Mouse (Mus musculus) NIH3T3 (cell line): ENCODE results near the gene Slc25a22.

Experiments used
- DNase-seq: peaks from one replicate; pipeline ENCODE4 v3.0.0-alpha.2; 2012; ENCODE audit warnings: low read depth

Gene Slc25a22

GRCm38 (mm10) chr7:141472226-141472625 lies 34.5 kb upstream of the Slc25a22 start:
- DNase-seq, result no peak

DNA sequence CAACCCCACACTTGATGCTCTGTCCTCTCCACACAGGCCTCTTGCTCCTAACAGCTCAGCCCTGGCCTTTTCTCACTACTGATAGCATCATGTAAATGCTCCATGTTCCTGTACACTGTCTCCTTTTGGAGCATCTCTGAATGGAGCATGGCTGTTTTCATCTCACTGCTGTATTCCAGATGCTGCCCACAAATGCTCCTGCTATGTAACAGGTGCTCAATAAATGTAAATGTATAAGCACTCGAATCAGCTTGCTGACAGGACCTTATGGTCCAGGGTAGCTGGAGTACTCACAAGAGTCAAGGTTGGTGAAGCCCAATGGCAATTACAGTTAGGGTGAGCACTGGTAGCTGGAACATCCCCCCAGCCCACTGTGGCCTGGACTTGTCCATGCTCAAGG lies 33.5 kb upstream of the Slc25a22 start:
- DNase-seq, result no peak

DNA sequence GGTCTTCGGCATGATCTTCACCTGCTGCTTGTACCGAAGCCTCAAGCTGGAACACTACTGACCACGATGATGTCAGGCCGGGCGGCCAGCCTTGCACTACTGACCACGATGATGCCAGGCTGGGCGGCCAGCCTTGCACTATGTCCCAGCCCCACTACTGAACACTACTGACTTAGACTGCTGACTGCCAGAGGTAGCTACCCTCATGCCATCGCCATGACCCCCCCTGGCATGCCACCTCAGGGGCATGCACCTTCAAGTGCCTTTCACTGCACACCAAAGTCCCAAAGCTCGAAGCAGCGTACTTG lies 32.9 kb upstream of the Slc25a22 start:
- DNase-seq, result no peak

- DNase-seq, result no peak
Measured at GRCm38 (mm10) chr7:141469901-141470636, 32.4 kb upstream of the Slc25a22 start.

DNA sequence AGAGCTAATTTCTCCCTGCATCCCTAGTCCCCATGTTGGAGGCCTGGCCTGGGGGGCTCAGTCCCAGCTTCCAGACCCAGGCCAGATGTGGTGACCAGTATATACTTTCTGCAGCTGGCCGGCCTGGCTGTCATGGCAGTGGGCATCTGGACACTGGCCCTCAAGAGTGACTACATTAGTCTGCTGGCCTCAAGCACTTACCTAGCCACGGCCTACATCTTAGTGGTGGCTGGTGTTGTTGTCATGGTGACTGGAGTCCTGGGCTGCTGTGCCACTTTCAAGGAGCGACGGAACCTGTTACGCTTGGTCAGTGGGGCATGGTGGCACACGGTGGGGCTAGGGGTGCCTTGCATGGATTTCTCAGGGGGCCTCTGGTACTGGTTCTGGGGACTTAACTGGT lies 31.7 kb upstream of the Slc25a22 start:
- no peak for DNase-seq

DNA sequence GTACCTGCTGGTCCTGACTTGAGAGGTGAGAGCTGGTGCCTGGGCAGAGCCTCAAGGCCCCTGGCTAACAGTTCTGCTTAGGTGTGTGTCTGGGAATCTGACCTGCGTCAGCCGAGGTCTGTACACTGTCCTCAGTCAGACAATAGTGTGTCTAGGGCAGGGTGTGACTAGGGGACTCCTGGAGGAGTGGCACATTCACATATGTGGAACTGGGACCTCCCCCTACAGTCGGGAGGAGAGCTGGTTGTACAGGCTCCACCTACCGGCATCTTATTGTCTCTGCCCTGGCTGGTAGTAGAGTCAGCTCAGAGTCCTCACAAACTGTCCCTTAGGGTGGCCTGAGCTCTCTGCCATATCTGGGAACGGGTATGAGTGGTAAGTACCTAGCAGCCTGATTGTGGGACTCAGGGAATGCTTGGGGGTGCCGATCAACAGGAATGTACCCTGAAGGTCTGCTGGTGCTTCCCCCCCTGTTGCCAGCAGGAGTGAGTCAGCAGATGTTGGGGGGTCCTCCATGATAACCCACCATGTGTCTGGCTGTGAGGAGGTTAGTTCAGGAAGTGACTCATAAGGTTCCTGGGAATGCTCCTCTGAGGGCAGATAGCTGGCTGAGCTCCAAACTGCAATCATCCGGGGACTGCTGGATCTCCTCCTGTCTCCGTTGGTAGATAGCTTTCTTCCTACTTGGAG lies 31.0 kb upstream of the Slc25a22 start:
- peak; percentile 85 for DNase-seq

- peak; percentile 64 for DNase-seq
Measured at GRCm38 (mm10) chr7:141468164-141468521, 30.5 kb upstream of the Slc25a22 start.

GRCm38 (mm10) chr7:141467230-141468030 lies 29.7 kb upstream of the Slc25a22 start, which contains the start of gene Cd151:
Cd151 (plus strand) TSS chr7:141467392.
- peak; percentile 94 for DNase-seq

DNA sequence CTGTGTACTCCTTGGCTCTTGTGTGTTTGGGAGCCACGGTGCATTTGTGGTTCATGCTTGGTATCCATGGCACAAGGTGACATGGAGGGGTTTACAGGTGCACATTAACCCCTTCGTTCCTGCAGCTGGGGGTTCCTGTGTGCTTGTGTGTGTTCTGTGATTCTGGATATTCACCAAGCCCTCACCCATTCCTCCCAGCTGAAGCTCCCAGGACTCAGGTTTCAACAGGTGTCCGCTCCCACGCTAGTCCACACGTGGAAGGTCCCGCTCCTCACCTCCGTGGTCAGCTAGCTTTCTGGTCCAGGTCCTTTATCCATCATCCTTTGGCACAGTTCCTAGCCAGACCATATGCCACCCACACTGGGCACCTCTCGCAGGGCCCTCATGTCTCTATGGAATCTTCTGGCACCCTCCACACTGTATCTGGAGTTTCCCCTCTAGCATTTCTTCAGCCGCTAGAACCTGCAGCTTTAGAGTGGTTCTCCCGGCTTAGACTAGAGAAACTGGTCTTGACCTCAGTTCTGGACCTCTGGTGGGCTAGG lies 29.0 kb upstream of the Slc25a22 start:
- DNase-seq, result no peak

GRCm38 (mm10) chr7:141466045-141466394 lies 28.3 kb upstream of the Slc25a22 start:
- DNase-seq, result peak; percentile 76

DNA sequence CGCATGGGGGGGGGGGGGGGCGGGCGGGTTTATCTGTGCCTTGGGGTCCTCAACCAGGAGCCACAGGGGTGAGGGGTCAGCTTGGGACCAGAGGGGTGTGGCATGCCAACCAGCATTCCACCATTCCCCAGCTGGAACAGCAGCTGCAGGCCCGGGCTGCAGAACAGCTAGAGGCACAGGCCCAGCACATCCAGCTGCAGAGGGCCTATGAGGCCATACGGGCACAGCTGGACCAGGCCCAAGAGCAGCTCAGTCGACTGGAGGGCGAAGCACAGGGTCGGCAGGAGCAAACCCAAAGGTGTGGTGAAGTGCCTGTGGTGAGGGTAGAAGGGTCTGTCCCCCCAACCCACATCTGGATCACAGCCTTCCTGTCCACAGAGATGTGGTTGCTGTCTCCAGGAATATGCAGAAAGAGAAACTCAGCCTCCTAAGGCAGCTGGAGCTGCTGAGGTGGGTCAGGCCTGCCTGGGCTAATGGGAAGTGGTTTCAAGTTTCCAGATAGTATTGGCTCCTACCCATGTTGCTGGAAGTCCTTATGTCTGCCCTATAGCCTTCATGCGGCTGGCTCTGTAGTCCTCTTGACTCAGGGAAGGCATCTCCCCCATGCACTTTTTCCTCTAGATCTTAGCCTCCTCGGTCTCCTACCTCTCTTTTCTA lies 27.8 kb upstream of the Slc25a22 start:
- peak; percentile 69 for DNase-seq

- DNase-seq, result no peak
Measured at GRCm38 (mm10) chr7:141464603-141465201, 27.0 kb upstream of the Slc25a22 start.

- no peak for DNase-seq
Measured at GRCm38 (mm10) chr7:141463824-141464602, 26.3 kb upstream of the Slc25a22 start.

DNA sequence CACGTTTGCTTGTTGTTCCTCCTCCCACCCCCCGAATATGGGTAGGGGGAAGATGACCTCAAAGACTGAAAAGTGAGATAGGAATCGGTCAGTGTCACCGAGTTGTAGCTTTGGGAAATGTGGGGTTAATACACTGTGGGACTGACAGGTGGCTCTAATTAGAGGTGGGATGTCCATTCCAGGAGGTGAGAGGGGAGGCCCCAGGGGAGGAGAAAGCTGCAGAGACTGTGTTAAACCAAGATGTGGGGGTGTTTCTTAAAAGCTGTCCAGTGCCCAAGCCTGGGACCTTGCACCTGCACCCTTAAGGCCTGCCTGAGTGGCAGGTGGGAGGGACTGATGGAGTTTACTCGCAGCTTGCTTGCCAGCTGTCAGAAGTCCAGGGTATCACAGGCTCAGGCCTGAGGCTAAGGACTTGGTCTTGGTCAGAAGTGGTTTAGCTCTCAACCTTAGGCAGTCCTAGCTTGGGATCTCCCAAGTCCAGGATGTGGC lies 24.7 kb upstream of the Slc25a22 start:
- DNase-seq, result peak; percentile 65

DNA sequence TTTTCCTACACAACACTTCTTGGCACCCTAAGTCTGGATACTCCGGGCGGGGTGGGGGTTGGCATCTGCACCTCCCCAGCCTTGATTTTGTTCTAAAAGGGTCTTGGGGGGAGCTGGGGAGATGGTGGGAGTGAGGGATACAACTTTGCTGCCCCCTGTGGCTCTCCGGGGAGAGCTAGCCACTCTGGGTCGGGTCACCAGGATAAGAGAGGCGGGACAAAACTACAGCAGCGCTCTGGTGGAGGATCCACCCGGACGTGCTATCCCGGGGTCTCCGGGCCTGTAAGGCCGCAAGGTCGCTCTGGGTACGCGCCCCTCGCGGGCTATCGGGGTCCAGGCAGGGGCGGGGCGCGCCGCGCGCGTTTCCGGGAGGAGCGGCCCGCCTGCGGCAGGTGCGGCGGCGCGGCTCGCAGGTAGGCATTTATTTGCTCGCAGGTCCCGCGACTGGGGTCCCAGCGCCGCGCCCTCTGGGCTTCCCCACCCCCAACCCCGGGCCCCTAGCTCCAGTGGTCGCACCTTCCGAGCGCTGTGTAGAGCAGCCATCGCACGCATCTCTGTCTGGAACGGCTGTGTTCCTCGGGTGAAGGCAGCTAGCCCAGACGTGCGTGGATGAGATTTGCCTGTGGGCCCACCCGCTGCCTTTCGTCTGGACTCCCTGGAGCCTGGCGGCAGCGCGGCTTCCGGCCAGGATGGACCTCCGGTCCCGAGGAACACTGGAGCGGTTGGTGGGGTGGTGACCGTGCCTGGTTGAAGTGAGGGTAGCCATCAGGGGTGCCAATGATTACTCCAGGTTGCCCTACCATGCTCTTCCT lies 24.0 kb upstream of the Slc25a22 start:
- DNase-seq, result no peak

DNA sequence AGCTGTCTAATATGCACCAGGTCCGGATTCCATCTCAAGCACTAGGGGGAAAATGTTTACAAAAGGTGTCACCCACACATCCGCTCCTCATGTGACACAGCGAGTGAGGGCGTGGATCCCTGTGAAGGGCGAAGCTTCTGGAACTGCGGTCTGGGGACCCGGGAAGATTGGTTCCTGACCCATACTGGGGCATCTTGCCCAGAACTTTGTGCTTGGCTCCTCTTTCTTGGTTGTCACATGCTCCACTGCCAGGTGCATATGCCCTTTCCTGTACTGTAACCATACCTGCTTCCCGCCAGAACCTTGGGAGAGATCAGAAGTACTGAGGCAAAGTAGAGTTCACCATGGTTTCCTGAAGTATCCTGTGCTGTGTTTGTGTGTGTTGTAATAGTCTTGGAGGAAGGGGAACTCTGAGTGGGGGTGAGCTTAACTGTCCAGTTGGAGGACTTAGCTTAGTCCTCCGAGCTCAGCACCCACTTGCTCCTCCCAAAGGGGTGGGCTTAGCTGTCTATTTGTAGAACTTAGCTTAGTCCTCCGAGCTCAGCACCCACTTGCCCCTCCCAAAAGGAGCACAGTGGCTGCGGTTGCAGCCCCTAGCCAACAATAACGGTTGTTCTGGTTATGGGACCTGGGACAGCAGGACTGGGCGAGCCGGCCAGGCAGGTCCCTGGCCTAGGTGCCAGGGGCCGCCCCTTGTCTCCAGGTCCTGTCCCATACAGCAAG lies 22.9 kb upstream of the Slc25a22 start, which contains the start of gene Cracr2b:
Gene Cracr2b (plus strand): TSS at position 704 of the 723 bp plus-strand sequence.
- DNase-seq, result no peak

- no peak for DNase-seq
Measured at GRCm38 (mm10) chr7:141460001-141460390, 22.3 kb upstream of the Slc25a22 start.

DNA sequence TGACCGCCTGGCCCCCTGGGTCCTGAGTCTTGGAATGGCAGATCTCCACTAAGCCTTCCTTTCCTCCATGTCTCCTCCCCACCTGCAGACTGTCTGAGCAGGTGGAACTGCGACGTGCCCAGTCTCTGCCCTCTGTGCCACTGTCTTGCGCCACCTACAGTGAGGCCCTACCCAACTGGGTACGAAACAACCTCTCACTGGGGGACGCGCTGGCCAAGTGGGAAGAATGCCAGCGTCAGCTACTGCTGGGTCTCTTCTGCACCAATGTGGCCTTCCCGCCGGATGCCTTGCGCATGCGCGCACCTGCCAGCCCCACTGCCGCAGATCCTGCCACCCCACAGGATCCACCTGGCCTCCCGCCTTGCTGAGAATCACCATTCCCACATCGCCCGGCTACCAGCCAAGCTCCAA lies 21.6 kb upstream of the Slc25a22 start:
- DNase-seq, result no peak

DNA sequence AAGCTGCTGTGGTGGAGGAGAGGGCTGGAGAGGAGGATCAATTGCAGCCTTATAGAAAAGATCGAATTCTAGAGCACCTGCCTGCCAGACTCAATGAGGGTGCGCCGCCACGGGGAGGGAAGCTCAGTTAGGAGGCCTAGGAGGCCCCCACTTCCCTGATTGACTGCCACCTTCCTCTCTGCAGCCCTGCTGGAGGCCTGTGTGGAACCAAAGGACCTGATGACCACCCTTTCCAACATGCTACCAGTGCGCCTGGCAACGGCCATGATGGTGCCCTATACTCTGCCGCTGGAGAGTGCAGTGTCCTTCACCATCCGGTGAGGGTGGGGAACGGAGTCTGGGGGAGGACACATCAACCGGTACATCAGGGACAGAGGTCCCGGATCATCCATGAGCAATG lies 21.0 kb upstream of the Slc25a22 start:
- DNase-seq, result no peak
